Mouse (Mus musculus) kidney, postnatal 0 days (tissue): ENCODE measurements around the gene Ldlrap1. TPM values are rescaled to one million over a fixed set of nuclear protein-coding genes. Genes with fewer than 3 reads are reported as not detected.

Source experiments
- ATAC-seq: fragments of 200-750 bp; cut with Nextera tagmentation; replicated peaks from 2 replicates; pipeline ENCODE4 v1.8.0; 2017; ENCODE audit warnings: low read depth, moderate number of reproducible peaks, moderate TSS enrichment, moderate library complexity; ENCODE audit not compliant: low FRiP score
- DNase-seq: peaks from one replicate; pipeline ENCODE4 v3.0.0-alpha.2; 2016; ENCODE audit warnings: low spot score
- H3K27ac ChIP-seq: fragments of 300-500 bp; sonication (generic); 2 replicates; pipeline ENCODE4 v1.5.1; 2014; ENCODE audit warnings: mild to moderate bottlenecking
- H3K27me3 ChIP-seq: fragments of 300-500 bp; sonication (generic); 2 replicates; pipeline ENCODE4 v1.6.1; 2014; ENCODE audit warnings: low read length, mixed read lengths; ENCODE audit not compliant: insufficient read depth
- H3K36me3 ChIP-seq: fragments of 300-500 bp; sonication (generic); 2 replicates; pipeline ENCODE4 v1.6.1; 2014; ENCODE audit warnings: low read length, mixed read lengths; ENCODE audit not compliant: insufficient read depth
- H3K4me1 ChIP-seq: fragments of 300-500 bp; sonication (generic); replicated peaks from 2 replicates; pipeline ENCODE4 v1.6.1; 2014; ENCODE audit warnings: antibody characterized with exemption, low read length, mixed read lengths; ENCODE audit not compliant: insufficient read depth
- H3K4me2 ChIP-seq: fragments of 300-500 bp; sonication (generic); 2 replicates; pipeline ENCODE4 v1.6.1; 2014; ENCODE audit warnings: mild to moderate bottlenecking, low read length, moderate library complexity, mixed read lengths
- H3K4me3 ChIP-seq: fragments of 300-500 bp; sonication (generic); replicated peaks from 2 replicates; pipeline ENCODE4 v1.5.1; 2014; ENCODE audit warnings: low read depth, low read length
- H3K9ac ChIP-seq: fragments of 300-500 bp; sonication (generic); 2 replicates; pipeline ENCODE4 v1.6.1; 2014; ENCODE audit warnings: low read depth, low read length
- H3K9me3 ChIP-seq: fragments of 300-500 bp; sonication (generic); replicated peaks from 2 replicates; pipeline ENCODE4 v1.6.1; 2016; ENCODE audit warnings: low read length, inconsistent platforms, mixed read lengths
- CTCF ChIP-seq: IDR thresholded peaks from 2 replicates; pipeline ENCODE4 v1.5.1; 2016; ENCODE audit warnings: antibody characterized with exemption, low read depth, mild to moderate bottlenecking, moderate library complexity
- WGBS: fragments of 180-500 bp; shearing (Covaris S2); extraction: QIAGEN DNeasy Blood & Tissue Kit; methylation state at CpG from one replicate; pipeline ENCODE4 v1.1.7; 2014; 5-methylcytosine and 5-hydroxymethylcytosine counted together
- polyA plus RNA-seq: library from polyadenylated mRNA; unstranded; fragments of >200 nt; fragmentation: Nextera tagmentation; extraction: Ambion mirVana; gene quantifications from 2 replicates; pipeline ENCODE4 v1.2.1, GENCODE M21; 2015

The Ldlrap1 gene
- polyA plus RNA-seq, 1 experiment from 2014 or later = 21.3 TPM

DNA sequence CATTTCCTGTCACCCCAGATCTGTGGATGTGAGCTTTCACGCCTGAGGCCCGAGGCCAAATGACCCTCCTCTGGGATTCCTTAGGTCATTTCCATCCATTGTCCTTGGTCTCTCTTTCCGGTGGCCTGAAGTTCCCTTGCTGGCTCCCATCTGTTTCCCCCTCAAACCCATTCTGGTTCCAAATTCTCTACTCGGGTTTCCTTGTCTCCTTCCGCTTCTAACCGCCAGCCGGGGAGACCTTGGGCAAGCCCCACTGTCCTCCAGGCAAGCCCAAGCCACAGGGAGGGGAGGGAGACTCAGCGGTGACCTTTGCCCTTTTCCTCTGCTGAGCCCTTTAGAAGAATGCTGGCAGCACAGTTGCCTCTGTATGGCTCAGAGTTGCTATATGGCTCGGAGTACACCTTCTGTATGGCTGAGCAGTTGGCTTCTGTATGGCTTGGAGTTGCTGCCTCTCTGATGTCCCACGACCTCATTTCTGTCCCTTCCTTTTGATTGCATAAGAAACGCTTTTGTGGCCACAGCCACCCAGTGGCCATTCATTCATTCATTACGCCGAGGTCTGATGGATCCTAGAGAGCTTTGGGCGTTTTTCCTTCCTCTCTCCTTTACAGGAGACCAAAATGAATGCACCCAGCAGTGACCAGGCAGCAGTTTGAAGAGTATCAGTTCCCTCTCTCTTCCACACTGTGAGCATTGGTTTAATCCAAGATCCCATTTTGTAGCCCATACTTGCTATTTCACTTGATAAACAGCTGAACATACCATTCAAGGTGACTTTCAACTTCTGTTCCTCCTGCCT is 11.5 kb upstream of the Ldlrap1 start:
- peak; percentile 62; the same call in 1 of the 2 replicates for ATAC-seq
- peak overlapping the region; percentile 19; the same call in 1 of the 2 replicates for H3K27ac ChIP-seq

GRCm38 (mm10) chr4:134776246-134776645 is 8.4 kb upstream of the Ldlrap1 start:
- DNase-seq (peak; percentile 84), ATAC-seq (no peak)
- no peak overlapping the region for H3K9ac ChIP-seq
- no peak for TF ChIP-seq CTCF
- no peaks in the 10 kb centered on the region for H3K9me3 ChIP-seq
- no peaks in the 10 kb centered on the region for H3K27me3 ChIP-seq
- no peak overlapping the region for H3K4me3 ChIP-seq
- no peak overlapping the region for H3K4me2 ChIP-seq
- H3K36me3 ChIP-seq = no peaks in the 10 kb centered on the region
- 0 out of 2 replicates have a peak, but pooled peaks cover 5% of the 10 kb centered on the region for H3K4me1 ChIP-seq
- no peak overlapping the region for H3K27ac ChIP-seq
- WGBS = 37% methylated on average over 7 of the region's 7 CpGs

More for the DNA sequence above, 11.5 kb upstream of the Ldlrap1 start:
- Histone ChIP-seq H3K36me3 (no peaks in the 10 kb centered on the region), H3K27me3 (no peaks in the 10 kb centered on the region), H3K4me3 (no peak overlapping the region), H3K4me1 (0 out of 2 replicates have a peak, but pooled peaks cover 5% of the 10 kb centered on the region), H3K9me3 (no peaks in the 10 kb centered on the region), H3K9ac (no peak overlapping the region), H3K4me2 (no peak overlapping the region)
- DNase-seq = peak; percentile 77
- no peak for TF ChIP-seq CTCF
- 32% methylated on average over 14 of the region's 14 CpGs for WGBS

GRCm38 (mm10) chr4:134775234-134775944 is 7.6 kb upstream of the Ldlrap1 start:
- Histone ChIP-seq H3K9me3 (no peaks in the 10 kb centered on the region), H3K36me3 (no peaks in the 10 kb centered on the region), H3K4me2 (no peak overlapping the region), H3K27me3 (no peaks in the 10 kb centered on the region), H3K4me3 (no peak overlapping the region), H3K27ac (no peak overlapping the region), H3K9ac (no peak overlapping the region), H3K4me1 (0 out of 2 replicates have a peak, but pooled peaks cover 5% of the 10 kb centered on the region)
- no peak; the same call in 1 of the 2 replicates for ATAC-seq
- no peak for DNase-seq
- no peak for TF ChIP-seq CTCF
- 30% methylated on average over 14 of the region's 14 CpGs for WGBS

DNA sequence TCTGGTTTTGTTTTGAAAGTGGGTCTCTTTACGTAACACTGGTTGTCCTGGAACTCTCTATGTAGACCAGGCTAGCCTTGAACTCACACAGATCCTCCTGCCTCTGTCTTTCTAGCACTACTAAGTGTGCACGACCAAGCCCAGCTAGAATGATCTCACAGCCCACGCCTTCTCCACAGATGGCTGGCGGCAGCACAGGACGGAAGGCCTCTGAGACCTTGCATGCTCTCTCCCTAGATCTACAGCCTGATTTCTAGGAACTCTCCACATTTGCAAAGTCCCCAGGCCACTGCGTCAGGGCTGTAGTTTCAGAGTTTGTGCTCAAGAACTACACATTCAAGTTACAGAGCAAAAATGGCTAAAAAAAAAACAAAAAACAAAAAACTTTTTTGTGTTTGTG is 6.3 kb upstream of the Ldlrap1 start:
- ATAC-seq = no peak
- Histone ChIP-seq H3K27me3 (no peaks in the 10 kb centered on the region), H3K36me3 (no peaks in the 10 kb centered on the region), H3K27ac (no peak overlapping the region), H3K4me3 (no peak overlapping the region), H3K4me1 (peaks cover 1% of the 10 kb centered on the region; the same call in 1 of the 2 replicates), H3K4me2 (no peak overlapping the region), H3K9me3 (no peaks in the 10 kb centered on the region), H3K9ac (no peak overlapping the region)
- TF ChIP-seq CTCF = no peak
- DNase-seq = no peak
- WGBS = 76% methylated on average over 6 of the region's 6 CpGs

DNA sequence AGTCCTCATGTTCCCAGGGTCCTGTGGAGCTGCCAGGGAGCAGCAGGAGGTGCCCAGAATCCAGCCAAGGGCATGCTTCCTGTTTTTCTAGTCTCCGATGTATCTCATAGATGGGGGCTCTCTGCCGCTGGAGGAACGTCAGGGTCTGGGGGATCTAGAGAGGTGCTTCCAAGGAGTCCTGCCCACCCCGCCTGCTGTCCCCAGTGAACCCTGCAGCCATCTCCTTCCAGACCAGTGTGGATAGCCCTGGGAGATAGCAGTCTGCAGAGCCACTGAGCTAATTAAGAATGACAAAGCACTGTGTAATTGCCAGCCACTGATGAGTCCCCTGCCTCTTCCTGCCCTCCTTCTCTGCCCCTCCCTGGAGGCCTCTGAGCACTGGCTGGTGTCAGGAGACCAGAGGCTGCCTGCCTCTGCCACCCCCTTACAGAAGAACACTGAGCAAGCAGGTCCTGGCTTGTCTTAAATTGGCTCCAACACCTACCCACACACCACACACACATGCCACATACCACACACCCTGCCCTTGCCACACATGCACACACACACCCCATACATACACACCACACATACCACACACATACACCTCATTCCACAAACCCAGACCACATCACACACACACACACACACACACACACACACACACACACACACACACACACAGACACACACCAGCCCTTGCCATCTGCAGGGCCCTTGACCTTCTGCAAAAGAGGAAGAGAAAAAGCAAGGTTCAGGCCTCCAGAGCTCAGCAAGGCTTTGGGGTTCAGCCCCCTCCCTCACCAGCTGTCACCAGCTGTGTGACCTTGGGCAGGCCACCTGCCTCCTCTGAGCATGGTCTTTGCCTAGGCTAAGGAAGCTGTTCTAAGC is 5.2 kb upstream of the Ldlrap1 start:
- H3K4me2 ChIP-seq = no peak overlapping the region
- H3K9me3 ChIP-seq = no peaks in the 10 kb centered on the region
- H3K36me3 ChIP-seq = no peaks in the 10 kb centered on the region
- no peaks in the 10 kb centered on the region; the same call in none of the 2 replicates for H3K4me1 ChIP-seq
- no peak overlapping the region for H3K4me3 ChIP-seq
- 29% methylated on average over 4 of the region's 4 CpGs for WGBS
- DNase-seq (no peak), ATAC-seq (no peak)
- no peak overlapping the region for H3K9ac ChIP-seq
- H3K27me3 ChIP-seq = no peaks in the 10 kb centered on the region
- H3K27ac ChIP-seq = no peak overlapping the region
- no peak for TF ChIP-seq CTCF

GRCm38 (mm10) chr4:134769891-134770290 is 2.1 kb upstream of the Ldlrap1 start:
- no peak overlapping the region for H3K9ac ChIP-seq
- H3K36me3 ChIP-seq = no peaks in the 10 kb centered on the region
- H3K4me2 ChIP-seq = no peak overlapping the region
- TF ChIP-seq CTCF = no peak
- no peak overlapping the region for H3K4me3 ChIP-seq
- no peaks in the 10 kb centered on the region for H3K27me3 ChIP-seq
- 44% methylated on average over 7 of the region's 7 CpGs for WGBS
- peaks cover 17% of the 10 kb centered on the region for H3K4me1 ChIP-seq
- H3K27ac ChIP-seq = no peak overlapping the region
- H3K9me3 ChIP-seq = no peaks in the 10 kb centered on the region
- ATAC-seq (no peak), DNase-seq (no peak)
